Mouse (Mus musculus): ENCODE data around the gene Csf3.

GRCm38 (mm10) chr11:98698849-98699640, 2.0 kb upstream of the Csf3 start:
- TF ChIP-seq EP300 (IDR thresholded peaks at IDR 0.05; ENCODE audit: low read length): no peak
- no peak for TF ChIP-seq CHD2 (IDR thresholded peaks at IDR 0.05; ENCODE audit: low read length)
- TF ChIP-seq BHLHE40 (IDR thresholded peaks at IDR 0.05; ENCODE audit: low read depth, low read length): no peak
- no peak for TF ChIP-seq MXI1 (IDR thresholded peaks at IDR 0.05; ENCODE audit: low read depth, low read length)
- TF ChIP-seq CTCF (conservative IDR thresholded peaks at IDR 0.05 in 1 of 2, IDR thresholded peaks at IDR 0.05 in 1 of 2; ENCODE audit: low read depth in 2 of 2, low read length in 2 of 2): no peak
- no peak for TF ChIP-seq POLR2A (IDR thresholded peaks at IDR 0.05; ENCODE audit: low read depth, low read length)
- no peak for TF ChIP-seq HCFC1 (IDR thresholded peaks at IDR 0.05; ENCODE audit: low read depth, low read length)
- TF ChIP-seq ELF1 (IDR thresholded peaks at IDR 0.05; ENCODE audit: low read depth, low read length): no peak
- no peak for TF ChIP-seq MEF2A (IDR thresholded peaks at IDR 0.05; ENCODE audit: borderline replicate concordance, low read depth, low read length)
- TF ChIP-seq E2F4 (IDR thresholded peaks at IDR 0.05; ENCODE audit: insufficient replicate concordance, low read depth, low read length): no peak
- TF ChIP-seq TCF12 (IDR thresholded peaks at IDR 0.05; ENCODE audit: low read depth, low read length): no peak
- TF ChIP-seq UBTF (IDR thresholded peaks at IDR 0.05; ENCODE audit: low read depth, low read length): no peak
- TF ChIP-seq KAT2A (IDR thresholded peaks at IDR 0.05; ENCODE audit: insufficient replicate concordance, low read length): no peak
- no peak for TF ChIP-seq ZKSCAN1 (IDR thresholded peaks at IDR 0.05; ENCODE audit: borderline replicate concordance, low read depth, low read length)
